Mouse (Mus musculus): ENCODE results near the gene Olfr566. TPM values are rescaled to one million over a fixed set of nuclear protein-coding genes. Genes with fewer than 3 reads are reported as not detected.

Gene Olfr566
- polyA plus RNA-seq (2014; fragmentation: Illumina TruSeq; extraction: RNeasy Lipid Tissue Mini Kit (QIAGEN cat#74804); ENCODE audit: low read depth, low replicate concordance): not detected

GRCm38 (mm10) chr7:102858665-102859064 lies at the start of gene Olfr566:
Gene Olfr566, minus strand, starts transcription at chr7:102858765.

GRCm38 (mm10) chr7:102890782-102891181 lies 32.2 kb upstream of the Olfr566 start, which contains the start of gene Olfr569:
Gene Olfr569, minus strand, starts transcription at chr7:102890882.

GRCm38 (mm10) chr7:102876822-102877221 lies 18.3 kb upstream of the Olfr566 start, which contains the start of gene Olfr568:
Gene Olfr568, plus strand, starts transcription at chr7:102877122.

Other genes with a start within 250 kb of the Olfr566 start
- not detected for gene Olfr553, start 240.5 kb downstream of the Olfr566 start, polyA plus RNA-seq (2014; fragmentation: Illumina TruSeq; extraction: RNeasy Lipid Tissue Mini Kit (QIAGEN cat#74804); ENCODE audit: low read depth, low replicate concordance)
- gene Olfr554, start 220.3 kb downstream of the Olfr566 start, polyA plus RNA-seq (2014; fragmentation: Illumina TruSeq; extraction: RNeasy Lipid Tissue Mini Kit (QIAGEN cat#74804); ENCODE audit: low read depth, low replicate concordance): not detected
- not detected for gene Olfr555, start 199.9 kb downstream of the Olfr566 start, polyA plus RNA-seq (2014; fragmentation: Illumina TruSeq; extraction: RNeasy Lipid Tissue Mini Kit (QIAGEN cat#74804); ENCODE audit: low read depth, low replicate concordance)
- gene Olfr556, start 193.9 kb downstream of the Olfr566 start, polyA plus RNA-seq (2014; fragmentation: Illumina TruSeq; extraction: RNeasy Lipid Tissue Mini Kit (QIAGEN cat#74804); ENCODE audit: low read depth, low replicate concordance): not detected
- gene Trim68, start 171.4 kb downstream of the Olfr566 start, polyA plus RNA-seq (2014; fragmentation: Illumina TruSeq; extraction: RNeasy Lipid Tissue Mini Kit (QIAGEN cat#74804); ENCODE audit: low read depth, low replicate concordance): 12.6 TPM
- not detected for gene Olfr557, start 162.9 kb downstream of the Olfr566 start, polyA plus RNA-seq (2014; fragmentation: Illumina TruSeq; extraction: RNeasy Lipid Tissue Mini Kit (QIAGEN cat#74804); ENCODE audit: low read depth, low replicate concordance)
- gene Olfr558, start 156.6 kb downstream of the Olfr566 start, polyA plus RNA-seq (2014; fragmentation: Illumina TruSeq; extraction: RNeasy Lipid Tissue Mini Kit (QIAGEN cat#74804); ENCODE audit: low read depth, low replicate concordance): 5.8 TPM
- gene Olfr33, start 139.7 kb downstream of the Olfr566 start, polyA plus RNA-seq (2014; fragmentation: Illumina TruSeq; extraction: RNeasy Lipid Tissue Mini Kit (QIAGEN cat#74804); ENCODE audit: low read depth, low replicate concordance): not detected
- gene Olfr559, start 131.3 kb downstream of the Olfr566 start, polyA plus RNA-seq (2014; fragmentation: Illumina TruSeq; extraction: RNeasy Lipid Tissue Mini Kit (QIAGEN cat#74804); ENCODE audit: low read depth, low replicate concordance): not detected
- gene Olfr560, start 99.4 kb downstream of the Olfr566 start, polyA plus RNA-seq (2014; fragmentation: Illumina TruSeq; extraction: RNeasy Lipid Tissue Mini Kit (QIAGEN cat#74804); ENCODE audit: low read depth, low replicate concordance): 2.3 TPM
- gene Olfr78, start 99.3 kb downstream of the Olfr566 start, polyA plus RNA-seq (2014; fragmentation: Illumina TruSeq; extraction: RNeasy Lipid Tissue Mini Kit (QIAGEN cat#74804); ENCODE audit: low read depth, low replicate concordance): 25.4 TPM
- not detected for gene Olfr561, start 87.5 kb downstream of the Olfr566 start, polyA plus RNA-seq (2014; fragmentation: Illumina TruSeq; extraction: RNeasy Lipid Tissue Mini Kit (QIAGEN cat#74804); ENCODE audit: low read depth, low replicate concordance)
- gene Olfr564, start 55.3 kb downstream of the Olfr566 start, polyA plus RNA-seq (2014; fragmentation: Illumina TruSeq; extraction: RNeasy Lipid Tissue Mini Kit (QIAGEN cat#74804); ENCODE audit: low read depth, low replicate concordance): not detected
- gene Olfr568, start 18.4 kb upstream of the Olfr566 start, polyA plus RNA-seq (2014; fragmentation: Illumina TruSeq; extraction: RNeasy Lipid Tissue Mini Kit (QIAGEN cat#74804); ENCODE audit: low read depth, low replicate concordance): not detected
- gene Olfr569, start 32.1 kb upstream of the Olfr566 start, polyA plus RNA-seq (2014; fragmentation: Illumina TruSeq; extraction: RNeasy Lipid Tissue Mini Kit (QIAGEN cat#74804); ENCODE audit: low read depth, low replicate concordance): not detected
- not detected for gene Olfr570, start 35.8 kb upstream of the Olfr566 start, polyA plus RNA-seq (2014; fragmentation: Illumina TruSeq; extraction: RNeasy Lipid Tissue Mini Kit (QIAGEN cat#74804); ENCODE audit: low read depth, low replicate concordance)
- gene Olfr571, start 58.8 kb upstream of the Olfr566 start, polyA plus RNA-seq (2014; fragmentation: Illumina TruSeq; extraction: RNeasy Lipid Tissue Mini Kit (QIAGEN cat#74804); ENCODE audit: low read depth, low replicate concordance): not detected
- gene Olfr572, start 65.6 kb upstream of the Olfr566 start, polyA plus RNA-seq (2014; fragmentation: Illumina TruSeq; extraction: RNeasy Lipid Tissue Mini Kit (QIAGEN cat#74804); ENCODE audit: low read depth, low replicate concordance): not detected
- gene Olfr573-ps1, start 83.8 kb upstream of the Olfr566 start, polyA plus RNA-seq (2014; fragmentation: Illumina TruSeq; extraction: RNeasy Lipid Tissue Mini Kit (QIAGEN cat#74804); ENCODE audit: low read depth, low replicate concordance): not detected
- gene Olfr574, start 89.7 kb upstream of the Olfr566 start, polyA plus RNA-seq (2014; fragmentation: Illumina TruSeq; extraction: RNeasy Lipid Tissue Mini Kit (QIAGEN cat#74804); ENCODE audit: low read depth, low replicate concordance): not detected
- not detected for gene Olfr575, start 100.0 kb upstream of the Olfr566 start, polyA plus RNA-seq (2014; fragmentation: Illumina TruSeq; extraction: RNeasy Lipid Tissue Mini Kit (QIAGEN cat#74804); ENCODE audit: low read depth, low replicate concordance)
- not detected for gene Olfr576, start 103.9 kb upstream of the Olfr566 start, polyA plus RNA-seq (2014; fragmentation: Illumina TruSeq; extraction: RNeasy Lipid Tissue Mini Kit (QIAGEN cat#74804); ENCODE audit: low read depth, low replicate concordance)
- gene Olfr577, start 117.2 kb upstream of the Olfr566 start, polyA plus RNA-seq (2014; fragmentation: Illumina TruSeq; extraction: RNeasy Lipid Tissue Mini Kit (QIAGEN cat#74804); ENCODE audit: low read depth, low replicate concordance): not detected
- gene Olfr578, start 130.6 kb upstream of the Olfr566 start, polyA plus RNA-seq (2014; fragmentation: Illumina TruSeq; extraction: RNeasy Lipid Tissue Mini Kit (QIAGEN cat#74804); ENCODE audit: low read depth, low replicate concordance): not detected
- not detected for gene Olfr582, start 179.3 kb upstream of the Olfr566 start, polyA plus RNA-seq (2014; fragmentation: Illumina TruSeq; extraction: RNeasy Lipid Tissue Mini Kit (QIAGEN cat#74804); ENCODE audit: low read depth, low replicate concordance)
- not detected for gene Olfr583, start 192.5 kb upstream of the Olfr566 start, polyA plus RNA-seq (2014; fragmentation: Illumina TruSeq; extraction: RNeasy Lipid Tissue Mini Kit (QIAGEN cat#74804); ENCODE audit: low read depth, low replicate concordance)
- gene Olfr584, start 223.1 kb upstream of the Olfr566 start, polyA plus RNA-seq (2014; fragmentation: Illumina TruSeq; extraction: RNeasy Lipid Tissue Mini Kit (QIAGEN cat#74804); ENCODE audit: low read depth, low replicate concordance): not detected
- gene Olfr585, start 239.0 kb upstream of the Olfr566 start, polyA plus RNA-seq (2014; fragmentation: Illumina TruSeq; extraction: RNeasy Lipid Tissue Mini Kit (QIAGEN cat#74804); ENCODE audit: low read depth, low replicate concordance): not detected